ENCODE assay signal across 11 mouse cellular contexts in the genomic region with DNA sequence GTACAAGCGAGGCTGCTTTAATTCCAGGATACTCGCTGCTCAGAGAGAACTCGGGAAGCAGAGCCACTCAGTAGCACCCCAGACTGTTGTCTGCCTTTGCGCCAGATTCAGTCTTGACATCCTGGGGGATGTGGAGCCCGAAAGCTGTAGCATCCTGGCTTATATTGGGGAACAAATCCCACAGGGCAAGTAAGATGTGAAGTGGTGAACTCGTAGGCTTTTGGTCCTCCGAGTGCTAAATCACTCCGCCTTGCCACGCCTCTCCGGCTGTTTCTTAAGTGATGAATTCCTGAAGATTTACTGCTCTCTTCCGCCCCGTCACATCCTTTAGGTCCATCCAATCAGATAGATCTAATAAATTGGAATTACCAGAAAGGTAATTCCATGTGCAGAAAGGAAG. TPM values are rescaled to one million over a fixed set of nuclear protein-coding genes. Genes with fewer than 3 reads are reported as not detected.
DNase-seq lines count a peak whose midpoint lies in the region; ATAC-seq and TF ChIP-seq lines count a peak whose summit lies in the region.
"Had no signal": no experiment of that assay in that cellular context is flagged by ENCODE, and none has a peak within 500 bp of the region (broad histone marks: within the 10 kb centered on the region; RNA-seq: fewer than 3 reads in every experiment).

No protein-coding gene starts in this region.

- peak overlapping the region; percentile 40 for H3K4me2 ChIP-seq in midbrain, embryonic 16.5 days (ENCODE audit: low read length)
- H3K4me2 ChIP-seq: lung, embryonic 15.5 days had no signal

- no peaks in the 10 kb centered on the region for H3K36me3 ChIP-seq in midbrain, embryonic 16.5 days (ENCODE audit: control insufficient read depth, insufficient read depth, low read length)
- H3K36me3 ChIP-seq: forebrain, embryonic 10.5 days; lung, embryonic 15.5 days had no signal

- H3K27ac ChIP-seq in midbrain, embryonic 16.5 days (ENCODE audit: low read length): no peak overlapping the region
- H3K27ac ChIP-seq: forebrain, embryonic 10.5 days; lung, embryonic 15.5 days had no signal

- 42% methylated on average over 12 of the region's 12 CpGs for WGBS in midbrain, embryonic 16.5 days
- 73% methylated on average over 12 of the region's 12 CpGs for WGBS in lung, adult 2 months

- no peaks in the 10 kb centered on the region for H3K27me3 ChIP-seq in midbrain, embryonic 16.5 days (ENCODE audit: control insufficient read depth, insufficient read depth, low read depth, low read length)
- H3K27me3 ChIP-seq: lung, embryonic 15.5 days had no signal

- H3K9me3 ChIP-seq in midbrain, embryonic 16.5 days (replicated peaks; ENCODE audit: control insufficient read depth, low read length, poor library complexity, severe bottlenecking): no peaks in the 10 kb centered on the region
- H3K9me3 ChIP-seq: forebrain, embryonic 10.5 days; lung, embryonic 15.5 days had no signal

- H3K4me3 ChIP-seq in midbrain, embryonic 16.5 days (ENCODE audit: low read depth, low read length): peak overlapping the region; percentile 25
- H3K4me3 ChIP-seq in lung, adult 2 months (replicated peaks; ENCODE audit: extremely low read depth, low read depth, low read length): no peak overlapping the region
- H3K4me3 ChIP-seq: forebrain, embryonic 10.5 days; lung, embryonic 15.5 days; myocyte had no signal

- TF ChIP-seq CTCF in lung, adult 2 months (IDR thresholded peaks at IDR 0.05; ENCODE audit: insufficient read depth, low read length): no peak

- H3K4me1 ChIP-seq in midbrain, embryonic 16.5 days (ENCODE audit: control insufficient read depth, insufficient read depth, low read length): no peaks in the 10 kb centered on the region
- H3K4me1 ChIP-seq in lung, adult 2 months (ENCODE audit: control insufficient read depth, insufficient read depth, low read length): no peaks in the 10 kb centered on the region
- H3K4me1 ChIP-seq: lung, embryonic 15.5 days had no signal

- no peak overlapping the region for H3K9ac ChIP-seq in midbrain, embryonic 16.5 days (ENCODE audit: low read depth, low read length)
- H3K9ac ChIP-seq: lung, embryonic 15.5 days had no signal

- peak; percentile 76 for DNase-seq in embryo, embryonic 10 days (ENCODE audit: low spot score)
- DNase-seq in forelimb bud, embryonic 11.5 days (ENCODE audit: low read depth, low spot score): peak; percentile 28
- DNase-seq in kidney, postnatal 14 days: peak; percentile 24
- no peak for DNase-seq in adrenal gland, postnatal 36 days
- no peak for DNase-seq in lung, adult 2 months
- DNase-seq in cerebellum, adult 9-10 months: no peak
- DNase-seq: right cerebral cortex, postnatal 25 days had no signal

- no peak for TF ChIP-seq POLR2A in lung, adult 2 months (IDR thresholded peaks at IDR 0.05; ENCODE audit: borderline replicate concordance, extremely low read depth, low read depth, low read length)

- ATAC-seq in midbrain, embryonic 16.5 days: no peak

RNA-seq across cellular contexts. Expression of gene Eif4e, which starts 12.7 kb away (rescaled TPM):
- polyA plus RNA-seq in midbrain, embryonic 16.5 days (2015; fragmentation: Nextera tagmentation; extraction: Ambion mirVana): 352 and 365 TPM in 2 replicates
- 100 to 1,000 TPM; 193 to 194 TPM for total RNA-seq in adrenal gland, postnatal 36 days (2021)
- 5.1 and 23.2 TPM in 2 replicates for polyA plus RNA-seq in lung, adult 2 months (2012; rRNA removed)

RNA-seq across cellular contexts. Expression of gene Metap1, which starts 23.9 kb away (rescaled TPM):
- 49.2 and 50.2 TPM in 2 replicates for polyA plus RNA-seq in midbrain, embryonic 16.5 days (2015; fragmentation: Nextera tagmentation; extraction: Ambion mirVana)
- total RNA-seq in adrenal gland, postnatal 36 days (2021): 10 to 100 TPM; 53.8 to 57.9 TPM
- polyA plus RNA-seq in lung, adult 2 months (2012; rRNA removed): 8.9 and 15.6 TPM in 2 replicates

Comparison
In these comparisons a context has a peak if more than half of its experiments do, and no peak if none do; other contexts are left out.
1. DNase-seq: peak in embryo, embryonic 10 days (single experiment), forelimb bud, embryonic 11.5 days (single experiment) and kidney, postnatal 14 days (single experiment); none in adrenal gland, postnatal 36 days (0 of 2), lung, adult 2 months (single experiment) and cerebellum, adult 9-10 months (single experiment).
2. RNA of gene Eif4e, which starts 12.7 kb away (polyA plus RNA-seq): 352 to 365 TPM in midbrain, embryonic 16.5 days; 5.1 to 23.2 TPM in lung, adult 2 months; every median in the first group is over 10 times any median in the second.